Mouse (Mus musculus) neural tube, embryonic 15.5 days (tissue): ENCODE results near the gene Carmil3. TPM values are rescaled to one million over a fixed set of nuclear protein-coding genes. Genes with fewer than 3 reads are reported as not detected.

ENCODE experiments used
- ATAC-seq: fragments of 200-750 bp; cut with Nextera tagmentation; 2 replicates; pipeline ENCODE4 v1.8.0; 2017; ENCODE audit warnings: mild to moderate bottlenecking, moderate TSS enrichment, moderate library complexity; ENCODE audit not compliant: low FRiP score
- H3K27ac ChIP-seq: fragments of 300-500 bp; sonication (generic); replicated peaks from 2 replicates; pipeline ENCODE4 v1.5.1; 2015; ENCODE audit warnings: mild to moderate bottlenecking, inconsistent platforms
- H3K27me3 ChIP-seq: fragments of 300-500 bp; sonication (generic); replicated peaks from 2 replicates; pipeline ENCODE4 v1.6.1; 2015; ENCODE audit warnings: inconsistent platforms
- H3K36me3 ChIP-seq: fragments of 300-500 bp; sonication (generic); 2 replicates; pipeline ENCODE4 v1.6.1; 2015; ENCODE audit warnings: inconsistent platforms
- H3K4me1 ChIP-seq: fragments of 300-500 bp; sonication (generic); 2 replicates; pipeline ENCODE4 v1.6.1; 2015; ENCODE audit warnings: inconsistent platforms
- H3K4me2 ChIP-seq: fragments of 300-500 bp; sonication (generic); 2 replicates; pipeline ENCODE4 v1.6.1; 2015; ENCODE audit warnings: inconsistent platforms, mild to moderate bottlenecking, moderate library complexity
- H3K4me3 ChIP-seq: fragments of 300-500 bp; sonication (generic); replicated peaks from 2 replicates; pipeline ENCODE4 v1.5.1; 2015; ENCODE audit warnings: mild to moderate bottlenecking, inconsistent platforms
- H3K9ac ChIP-seq: fragments of 300-500 bp; sonication (generic); replicated peaks from 2 replicates; pipeline ENCODE4 v1.6.1; 2015; ENCODE audit warnings: mild to moderate bottlenecking, inconsistent platforms
- H3K9me3 ChIP-seq: fragments of 300-500 bp; sonication (generic); replicated peaks from 2 replicates; pipeline ENCODE4 v1.6.1; 2016; ENCODE audit warnings: inconsistent platforms
- WGBS: fragments of 180-500 bp; shearing (Covaris S2); methylation state at CpG from one replicate; pipeline ENCODE4 v1.1.7; 2015; ENCODE audit warnings: mixed read lengths; 5-methylcytosine and 5-hydroxymethylcytosine counted together
- polyA plus RNA-seq: library from polyadenylated mRNA; unstranded; fragments of >200 nt; fragmentation: Nextera tagmentation; extraction: Ambion mirVana; gene quantifications from 2 replicates; pipeline ENCODE4 v1.2.1, GENCODE M21; 2015

The Carmil3 gene
- polyA plus RNA-seq, 1 experiment from 2014 or later: 25.1 TPM

GRCm38 (mm10) chr14:55520451-55521361 is 30.3 kb downstream of the Carmil3 start:
- WGBS: under 1% methylated on average over 61 of the region's 61 CpGs

DNA sequence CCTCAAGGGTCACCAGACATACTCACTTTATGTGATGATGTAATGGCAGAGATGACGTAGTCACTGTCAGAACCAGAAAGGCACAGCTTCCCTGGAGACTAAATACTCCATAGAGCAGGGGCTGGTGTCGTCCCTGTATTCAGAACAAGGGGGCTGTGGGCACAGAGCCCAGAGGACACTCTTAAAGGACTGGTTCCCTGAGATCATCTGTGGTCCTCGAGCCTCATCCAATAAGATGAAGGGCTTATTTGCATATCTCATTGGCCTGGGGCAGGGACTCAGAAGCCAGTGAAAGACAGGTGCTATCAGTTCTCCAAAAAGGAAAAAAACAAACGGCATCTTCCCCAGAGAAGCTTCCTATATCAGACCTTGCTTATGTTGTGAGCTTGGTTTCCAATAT is 33.6 kb downstream of the Carmil3 start:
- no peak overlapping the region for H3K4me2 ChIP-seq
- H3K27me3 ChIP-seq: peaks cover 6% of the 10 kb centered on the region
- no peak for ATAC-seq
- H3K9me3 ChIP-seq: no peaks in the 10 kb centered on the region
- H3K9ac ChIP-seq: no peak overlapping the region
- no peak overlapping the region for H3K27ac ChIP-seq
- no peaks in the 10 kb centered on the region for H3K36me3 ChIP-seq
- H3K4me1 ChIP-seq: peaks cover 19% of the 10 kb centered on the region; the same call in 1 of the 2 replicates
- 54% methylated on average over 4 of the region's 4 CpGs for WGBS
- no peak overlapping the region for H3K4me3 ChIP-seq

More at GRCm38 (mm10) chr14:55520451-55521361, 30.3 kb downstream of the Carmil3 start:
- Histone ChIP-seq H3K4me2 (peak overlapping the region; percentile 92), H3K27ac (peak overlapping the region; percentile 83), H3K4me3 (peak overlapping the region; percentile 55), H3K9me3 (no peaks in the 10 kb centered on the region), H3K36me3 (no peaks in the 10 kb centered on the region), H3K4me1 (peaks cover 22% of the 10 kb centered on the region; the same call in 1 of the 2 replicates), H3K27me3 (peaks cover 8% of the 10 kb centered on the region), H3K9ac (peak overlapping the region; percentile 67)
- peak; percentile 85 for ATAC-seq

DNA sequence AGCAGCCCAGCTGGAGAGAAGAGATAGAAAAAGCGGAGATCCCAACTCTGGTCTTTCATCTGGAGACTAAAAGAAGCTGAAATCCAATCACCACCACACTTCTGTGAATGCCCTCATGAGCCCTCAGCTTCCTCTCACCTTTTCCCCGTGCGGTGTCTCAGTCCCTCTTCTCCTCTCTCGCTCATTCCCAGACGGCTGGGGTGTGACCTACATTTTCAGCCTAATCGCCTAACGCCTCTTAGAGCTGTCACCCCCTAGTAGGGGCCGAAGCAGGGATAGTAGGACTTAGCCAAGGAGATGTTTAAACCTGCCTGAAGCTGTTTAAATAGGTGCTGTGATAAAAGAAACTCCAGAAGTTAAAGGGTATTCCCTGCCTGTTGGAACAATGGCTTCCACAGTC is 34.3 kb downstream of the Carmil3 start, which contains the start of gene Nrl:
Gene Nrl (minus strand): TSS at position 197 of the 400 bp plus-strand sequence.
- WGBS: 59% methylated on average over 8 of the region's 8 CpGs
- no peak within 1 kb of the TSS for H3K4me2 ChIP-seq
- no peak within 1 kb of the TSS for H3K27ac ChIP-seq
- H3K27me3 ChIP-seq: peaks cover 11% of the 10 kb centered on the region
- H3K4me3 ChIP-seq: no peak within 1 kb of the TSS
- ATAC-seq: no peak
- H3K9me3 ChIP-seq: no peaks in the 10 kb centered on the region
- H3K4me1 ChIP-seq: peaks cover 13% of the 10 kb centered on the region; the same call in 1 of the 2 replicates
- no peaks in the 10 kb centered on the region for H3K36me3 ChIP-seq
- no peak within 1 kb of the TSS for H3K9ac ChIP-seq

DNA sequence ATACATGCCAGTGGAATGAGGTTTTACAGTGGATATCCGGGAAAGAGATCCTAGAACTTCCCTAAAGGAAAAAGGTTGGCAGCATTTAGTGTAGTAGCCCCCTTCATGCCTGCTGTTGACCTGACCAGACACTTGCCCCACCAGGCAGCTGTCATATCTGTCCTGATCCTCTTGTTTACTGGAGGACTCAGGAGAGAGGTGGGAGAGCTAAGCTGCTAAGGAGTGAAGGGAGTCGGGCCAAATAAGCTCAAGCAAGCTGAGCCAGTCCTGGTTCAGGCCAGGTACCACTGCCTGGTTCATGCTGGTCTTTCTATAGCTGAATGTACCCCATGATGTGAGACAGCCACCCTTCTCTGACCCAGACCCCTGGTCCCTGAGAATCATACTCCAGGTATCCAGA is 36.2 kb downstream of the Carmil3 start:
- no peak overlapping the region for H3K4me3 ChIP-seq
- no peaks in the 10 kb centered on the region for H3K4me1 ChIP-seq
- H3K9me3 ChIP-seq: no peaks in the 10 kb centered on the region
- H3K4me2 ChIP-seq: no peak overlapping the region
- no peaks in the 10 kb centered on the region for H3K36me3 ChIP-seq
- H3K27me3 ChIP-seq: peaks cover 11% of the 10 kb centered on the region
- ATAC-seq: no peak
- 94% methylated on average over 2 of the region's 2 CpGs for WGBS
- no peak overlapping the region for H3K9ac ChIP-seq
- H3K27ac ChIP-seq: no peak overlapping the region

DNA sequence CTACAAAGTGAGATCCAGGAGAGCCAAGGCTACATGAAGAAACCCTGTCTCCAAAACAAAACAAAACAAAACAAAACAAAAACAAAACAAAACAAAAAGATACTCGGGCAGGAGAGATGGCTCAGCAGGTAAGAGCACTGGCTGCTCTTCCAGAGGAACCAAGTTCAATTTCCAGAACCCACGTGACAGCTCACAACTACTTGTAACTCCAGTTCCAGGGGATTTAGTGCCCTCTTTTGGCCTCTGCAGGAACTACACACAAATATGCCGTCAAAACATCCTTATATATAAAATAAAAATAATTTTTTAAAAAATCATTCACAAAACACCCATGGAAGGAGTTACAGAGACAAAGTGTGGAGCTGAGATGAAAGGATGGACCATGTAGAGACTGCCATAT is 37.5 kb downstream of the Carmil3 start:
- H3K9ac ChIP-seq: no peak overlapping the region
- 25% methylated on average over 3 of the region's 3 CpGs for WGBS
- H3K36me3 ChIP-seq: no peaks in the 10 kb centered on the region
- no peaks in the 10 kb centered on the region for H3K4me1 ChIP-seq
- no peak overlapping the region for H3K4me2 ChIP-seq
- H3K27me3 ChIP-seq: peaks cover 5% of the 10 kb centered on the region; the same call in 1 of the 2 replicates
- ATAC-seq: no peak
- H3K27ac ChIP-seq: no peak overlapping the region
- H3K4me3 ChIP-seq: no peak overlapping the region
- H3K9me3 ChIP-seq: no peaks in the 10 kb centered on the region

DNA sequence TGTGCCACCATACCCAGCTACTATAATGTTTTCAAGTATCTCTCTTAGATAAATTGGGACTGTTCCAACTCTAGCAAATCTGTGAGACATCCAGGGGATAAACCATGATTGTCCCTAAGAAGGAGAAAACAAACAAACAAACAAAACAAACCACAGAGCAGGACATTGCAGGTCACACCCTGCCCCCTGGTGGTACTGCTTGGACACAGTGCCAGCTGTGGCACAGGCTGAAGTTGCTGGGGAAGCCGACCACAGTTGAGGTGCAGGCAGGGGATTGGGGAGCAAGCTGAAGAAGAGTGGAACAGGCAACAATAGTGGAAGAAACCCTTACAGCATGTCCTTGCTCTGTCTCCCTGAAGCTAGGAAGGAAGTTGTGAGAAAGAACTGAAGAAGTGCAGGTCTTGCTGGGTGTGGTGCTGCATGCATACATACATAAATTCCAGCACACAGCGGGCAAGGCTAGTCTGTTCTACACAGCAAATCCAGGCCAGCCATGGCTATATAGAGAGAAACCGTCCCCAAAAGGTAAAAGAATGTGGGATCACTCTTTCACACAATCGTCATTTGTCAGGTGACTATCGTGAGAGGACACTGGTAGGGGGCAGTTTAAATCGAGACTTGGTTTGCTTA is 45.8 kb downstream of the Carmil3 start:
- Histone ChIP-seq H3K4me1 (peaks cover 18% of the 10 kb centered on the region), H3K27me3 (0 out of 2 replicates have a peak, but pooled peaks cover 2% of the 10 kb centered on the region), H3K4me3 (no peak overlapping the region), H3K27ac (no peak overlapping the region), H3K9me3 (no peaks in the 10 kb centered on the region), H3K36me3 (no peaks in the 10 kb centered on the region), H3K4me2 (no peak overlapping the region), H3K9ac (no peak overlapping the region)
- no peak for ATAC-seq
- WGBS: 53% methylated on average over 6 of the region's 6 CpGs

GRCm38 (mm10) chr14:55540067-55540786 is 49.8 kb downstream of the Carmil3 start, which contains the start of gene Pck2:
Gene Pck2, plus strand, starts transcription at chr14:55540266.
- H3K4me1 ChIP-seq: peaks cover 32% of the 10 kb centered on the region
- no peaks in the 10 kb centered on the region for H3K9me3 ChIP-seq
- WGBS: under 1% methylated on average over 32 of the region's 32 CpGs
- H3K4me2 ChIP-seq: peak within 1 kb of the TSS; percentile 80
- peak within 1 kb of the TSS; percentile 93 for H3K27ac ChIP-seq
- peak within 1 kb of the TSS; percentile 76 for H3K9ac ChIP-seq
- peak within 1 kb of the TSS; percentile 59 for H3K4me3 ChIP-seq
- peak; percentile 86 for ATAC-seq
- H3K27me3 ChIP-seq: 0 out of 2 replicates have a peak, but pooled peaks cover 2% of the 10 kb centered on the region
- peaks cover 20% of the 10 kb centered on the region for H3K36me3 ChIP-seq

GRCm38 (mm10) chr14:55540787-55541321 is 50.4 kb downstream of the Carmil3 start:
- H3K4me1 ChIP-seq: peaks cover 32% of the 10 kb centered on the region
- 0 out of 2 replicates have a peak, but pooled peaks cover 2% of the 10 kb centered on the region for H3K27me3 ChIP-seq
- no peaks in the 10 kb centered on the region for H3K9me3 ChIP-seq
- peak overlapping the region; percentile 76 for H3K9ac ChIP-seq
- peak overlapping the region; percentile 80 for H3K4me2 ChIP-seq
- peak overlapping the region; percentile 59 for H3K4me3 ChIP-seq
- H3K36me3 ChIP-seq: peaks cover 22% of the 10 kb centered on the region
- whole genome bisulfite sequencing: 7% methylated on average over 10 of the region's 10 CpGs
- peak overlapping the region; percentile 93 for H3K27ac ChIP-seq
- peak; percentile 62 for ATAC-seq

DNA sequence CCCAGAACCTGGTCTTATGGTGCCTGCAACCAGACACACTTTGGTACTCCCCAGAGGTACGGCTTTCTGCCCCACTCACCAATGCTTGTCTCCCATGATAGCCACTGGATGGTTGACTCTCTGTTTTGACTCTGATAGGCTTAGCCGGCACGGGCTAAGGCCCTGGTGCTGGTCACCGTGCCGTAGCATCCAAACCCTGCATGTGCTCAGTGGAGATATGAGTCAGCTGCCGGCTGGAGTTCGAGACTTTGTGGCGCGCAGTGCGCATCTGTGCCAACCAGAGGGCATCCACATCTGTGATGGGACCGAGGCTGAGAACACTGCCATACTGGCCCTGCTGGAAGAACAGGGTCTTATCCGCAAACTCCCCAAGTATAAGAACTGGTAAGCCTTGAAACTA is 51.8 kb downstream of the Carmil3 start:
- no peak overlapping the region for H3K9ac ChIP-seq
- H3K27ac ChIP-seq: no peak overlapping the region
- H3K4me2 ChIP-seq: no peak overlapping the region
- 98% methylated on average over 12 of the region's 12 CpGs for WGBS
- no peak for ATAC-seq
- H3K9me3 ChIP-seq: no peaks in the 10 kb centered on the region
- H3K4me1 ChIP-seq: peaks cover 32% of the 10 kb centered on the region
- H3K4me3 ChIP-seq: no peak overlapping the region
- peaks cover 25% of the 10 kb centered on the region for H3K36me3 ChIP-seq
- H3K27me3 ChIP-seq: 0 out of 2 replicates have a peak, but pooled peaks cover under 1% of the 10 kb centered on the region

- WGBS: 60% methylated on average over 9 of the region's 9 CpGs
- peaks cover 45% of the 10 kb centered on the region for H3K36me3 ChIP-seq
- no peaks in the 10 kb centered on the region for H3K27me3 ChIP-seq
- H3K4me2 ChIP-seq: no peak overlapping the region
- H3K4me1 ChIP-seq: peaks cover 32% of the 10 kb centered on the region
- no peak overlapping the region for H3K4me3 ChIP-seq
- H3K27ac ChIP-seq: no peak overlapping the region
- no peak for ATAC-seq
- no peak overlapping the region for H3K9ac ChIP-seq
- no peaks in the 10 kb centered on the region for H3K9me3 ChIP-seq
Measured at GRCm38 (mm10) chr14:55544334-55544733, 53.9 kb downstream of the Carmil3 start.

DNA sequence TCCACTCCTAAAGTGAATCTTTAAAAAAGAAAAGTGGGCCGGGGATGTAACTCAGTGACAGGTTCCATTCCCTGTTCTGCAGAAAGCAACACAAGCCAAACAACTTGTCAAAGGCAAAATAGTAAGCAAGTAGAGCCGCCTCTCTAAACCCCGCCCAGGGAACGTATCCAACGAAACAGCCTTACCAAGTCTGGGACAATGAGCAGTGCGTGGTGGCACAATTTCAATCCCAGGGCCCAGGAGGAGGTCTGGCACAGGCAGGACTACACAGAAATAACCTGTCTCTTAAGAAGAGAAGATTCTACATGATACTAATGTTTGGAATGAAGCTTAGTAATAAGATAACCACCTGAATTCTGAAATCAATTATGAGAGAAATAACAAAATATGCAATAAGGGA is 59.7 kb downstream of the Carmil3 start:
- WGBS: 83% methylated on average over 6 of the region's 6 CpGs
- H3K4me3 ChIP-seq: no peak overlapping the region
- no peak overlapping the region for H3K4me2 ChIP-seq
- no peaks in the 10 kb centered on the region for H3K27me3 ChIP-seq
- H3K9ac ChIP-seq: no peak overlapping the region
- no peaks in the 10 kb centered on the region for H3K9me3 ChIP-seq
- no peaks in the 10 kb centered on the region for H3K4me1 ChIP-seq
- no peak overlapping the region for H3K27ac ChIP-seq
- H3K36me3 ChIP-seq: peaks cover 28% of the 10 kb centered on the region
- ATAC-seq: no peak
